Mouse (Mus musculus): ENCODE data around the gene Apba1.

The Apba1 gene

DNA sequence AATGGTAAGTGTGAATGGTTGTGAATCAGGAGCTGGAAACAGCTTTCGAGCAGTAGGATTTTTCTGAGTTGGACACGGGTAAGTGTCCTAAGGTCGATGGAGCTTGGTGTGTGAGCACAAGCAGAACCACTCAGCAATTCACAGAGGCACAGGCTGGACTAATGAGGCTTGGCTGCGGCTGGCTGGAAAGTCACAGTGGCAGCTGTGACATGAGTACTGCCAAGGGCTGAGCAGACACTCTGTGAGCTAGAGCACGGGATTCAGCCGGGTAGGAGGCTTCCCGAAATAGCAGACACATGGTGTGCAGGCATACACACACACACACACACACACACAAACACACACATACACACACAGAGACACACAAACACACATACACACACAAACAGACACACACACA lies 121.2 kb downstream of the Apba1 start:
- DNase-seq = no peak

DNA sequence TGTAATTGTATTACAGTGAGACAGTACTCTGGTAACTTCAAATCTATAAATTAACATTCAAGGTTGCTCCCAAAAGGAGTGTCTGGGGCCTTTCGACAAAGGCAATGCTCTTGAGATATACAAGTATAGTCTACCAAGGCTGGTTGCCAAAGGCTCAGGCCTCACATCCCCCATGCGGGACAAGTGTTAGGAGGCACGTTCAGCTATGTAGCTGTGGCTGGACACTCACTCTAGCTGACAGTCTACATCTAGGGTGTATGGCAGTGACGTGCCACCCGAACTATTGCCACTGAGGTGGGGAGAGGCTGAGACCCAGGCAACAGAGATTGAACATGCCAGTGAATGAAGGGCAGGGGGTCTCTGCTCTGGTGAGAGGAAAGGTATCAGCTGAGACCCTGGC lies 127.5 kb downstream of the Apba1 start:
- no peak for DNase-seq

DNA sequence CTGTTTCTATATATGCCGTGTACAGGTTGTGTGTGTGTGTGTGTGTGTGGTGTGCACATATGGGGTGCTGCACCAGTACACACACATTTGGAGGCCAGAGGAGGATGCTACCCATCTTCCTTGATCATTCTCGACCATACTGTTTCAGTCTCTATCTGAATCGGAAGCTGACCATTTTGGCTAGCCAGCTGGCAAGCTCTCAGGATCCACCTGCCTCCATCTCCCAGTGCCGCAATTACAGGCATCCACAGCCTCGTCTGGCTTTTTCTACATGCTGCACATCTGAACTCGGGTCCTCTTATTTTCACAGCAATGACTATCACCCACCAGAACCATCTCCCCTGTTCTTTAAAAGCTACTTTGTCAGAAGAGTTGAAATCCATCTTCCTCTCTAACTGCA lies 132.7 kb downstream of the Apba1 start:
- DNase-seq = no peak

DNA sequence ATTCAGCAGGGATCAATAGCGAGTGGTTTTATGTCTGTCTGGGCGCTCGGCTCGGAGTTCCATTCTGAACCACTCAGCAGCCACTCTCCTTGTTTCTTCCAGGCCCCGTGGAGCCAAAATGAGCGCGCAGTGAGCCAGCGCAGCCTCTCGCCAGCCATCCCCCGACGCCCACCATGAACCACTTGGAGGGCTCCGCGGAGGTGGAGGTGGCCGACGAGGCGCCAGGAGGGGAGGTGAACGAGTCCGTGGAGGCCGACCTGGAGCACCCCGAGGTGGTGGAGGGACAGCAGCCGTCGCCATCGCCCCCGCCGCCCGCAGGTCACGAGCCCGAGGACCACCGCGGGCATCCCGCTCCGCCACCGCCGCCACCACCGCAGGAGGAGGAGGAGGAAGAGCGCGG lies 133.9 kb downstream of the Apba1 start:
- DNase-seq = no peak

DNA sequence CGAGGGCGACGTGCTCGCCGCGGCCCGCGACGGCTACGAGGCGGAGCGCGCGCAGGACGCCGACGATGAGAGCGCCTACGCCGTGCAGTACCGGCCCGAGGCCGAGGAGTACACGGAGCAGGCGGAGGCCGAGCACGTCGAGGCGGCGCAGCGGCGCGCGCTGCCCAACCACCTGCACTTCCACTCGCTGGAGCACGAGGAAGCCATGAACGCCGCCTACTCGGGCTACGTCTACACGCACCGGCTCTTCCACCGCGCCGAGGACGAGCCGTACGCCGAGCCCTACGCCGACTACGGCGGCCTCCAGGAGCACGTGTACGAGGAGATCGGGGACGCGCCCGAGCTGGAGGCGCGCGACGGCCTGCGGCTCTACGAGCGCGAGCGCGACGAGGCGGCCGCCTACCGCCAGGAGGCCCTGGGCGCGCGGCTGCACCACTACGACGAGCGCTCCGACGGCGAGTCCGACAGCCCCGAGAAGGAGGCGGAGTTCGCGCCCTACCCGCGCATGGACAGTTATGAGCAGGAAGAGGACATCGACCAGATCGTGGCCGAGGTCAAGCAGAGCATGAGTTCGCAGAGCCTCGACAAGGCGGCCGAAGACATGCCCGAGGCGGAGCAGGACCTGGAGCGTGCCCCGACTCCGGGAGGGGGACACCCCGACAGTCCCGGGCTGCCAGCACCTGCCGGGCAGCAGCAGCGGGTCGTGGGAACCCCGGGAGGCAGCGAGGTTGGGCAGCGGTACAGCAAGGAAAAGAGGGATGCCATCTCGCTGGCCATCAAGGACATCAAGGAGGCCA lies 134.6 kb downstream of the Apba1 start:
- peak; percentile 76 for DNase-seq

DNA sequence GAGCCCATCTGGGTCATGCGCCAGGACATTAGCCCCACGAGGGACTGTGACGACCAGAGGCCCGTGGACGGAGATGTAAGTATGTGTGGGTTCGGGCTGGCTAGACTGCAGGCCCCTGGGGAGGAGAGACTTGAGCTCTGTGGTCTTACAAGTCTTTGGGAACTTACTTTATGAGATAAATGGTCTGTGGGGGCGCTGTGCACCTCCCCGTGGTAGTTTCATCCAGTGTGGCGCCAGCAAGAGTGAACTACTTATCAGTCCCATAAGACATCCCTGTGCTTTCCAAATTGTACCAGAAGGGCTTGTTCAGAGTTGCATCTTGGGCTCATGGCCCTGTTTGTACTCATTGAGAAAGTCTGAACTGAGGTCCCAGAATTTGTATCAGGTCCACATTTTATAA lies 135.3 kb downstream of the Apba1 start:
- no peak for DNase-seq

DNA sequence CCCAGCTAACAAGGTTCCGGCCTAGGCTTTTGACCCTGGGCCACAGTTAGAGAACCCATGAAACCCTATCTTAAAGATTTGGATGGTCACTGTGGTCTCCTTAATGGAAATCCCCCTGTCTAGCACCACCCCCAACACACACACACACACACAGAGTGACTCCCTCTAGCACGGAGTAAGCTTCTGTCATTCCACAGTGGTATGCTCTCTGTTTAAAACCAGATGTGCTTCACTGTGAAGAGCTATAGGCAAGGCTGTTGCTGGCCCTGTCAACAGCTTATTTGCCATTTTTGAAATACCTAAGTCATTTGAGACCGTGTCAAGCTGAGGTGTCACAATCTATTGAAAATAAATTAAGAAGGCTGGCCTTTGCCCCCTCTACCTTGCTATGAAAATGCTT lies 136.1 kb downstream of the Apba1 start:
- DNase-seq = peak; percentile 49

DNA sequence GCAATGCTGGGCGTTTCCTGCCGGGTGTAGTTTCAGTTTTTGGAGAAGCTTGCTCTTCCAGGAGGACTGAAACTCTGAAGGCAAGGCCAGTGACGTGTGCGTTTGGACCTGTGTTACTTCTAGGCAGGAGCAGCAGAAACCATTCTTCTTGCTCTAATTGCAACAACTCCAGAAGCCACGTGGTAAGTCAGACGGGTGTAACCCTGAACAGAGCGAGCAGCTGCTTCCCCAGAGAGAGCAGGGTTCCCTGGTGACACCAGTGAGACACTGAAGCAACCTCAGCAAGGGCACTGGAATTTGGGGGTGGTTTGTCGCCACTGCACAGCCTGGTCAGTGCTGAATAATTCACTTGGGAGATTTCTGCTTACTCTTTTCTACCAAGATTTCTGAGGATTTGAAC lies 138.2 kb downstream of the Apba1 start:
- DNase-seq = no peak

DNA sequence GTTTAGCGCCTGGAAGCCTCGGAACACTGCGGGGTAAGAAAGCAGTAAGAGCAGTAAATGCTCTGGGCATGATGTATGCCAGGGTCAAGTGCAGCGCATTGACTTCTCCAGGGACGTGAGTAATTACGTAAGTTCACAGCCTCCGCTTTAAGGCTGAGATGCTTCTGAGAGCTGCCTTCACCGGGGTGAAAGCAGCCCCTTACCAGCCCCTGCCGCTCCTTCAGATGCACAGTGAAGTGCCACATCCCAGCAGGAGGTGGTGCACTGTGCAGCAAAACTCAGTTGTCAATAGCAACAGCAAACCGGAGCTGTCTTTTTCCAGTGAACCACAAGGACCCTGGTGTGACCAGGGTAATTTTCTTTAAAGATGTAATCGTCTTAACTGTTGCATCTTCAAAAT lies 139.8 kb downstream of the Apba1 start:
- peak; percentile 64 for DNase-seq

DNA sequence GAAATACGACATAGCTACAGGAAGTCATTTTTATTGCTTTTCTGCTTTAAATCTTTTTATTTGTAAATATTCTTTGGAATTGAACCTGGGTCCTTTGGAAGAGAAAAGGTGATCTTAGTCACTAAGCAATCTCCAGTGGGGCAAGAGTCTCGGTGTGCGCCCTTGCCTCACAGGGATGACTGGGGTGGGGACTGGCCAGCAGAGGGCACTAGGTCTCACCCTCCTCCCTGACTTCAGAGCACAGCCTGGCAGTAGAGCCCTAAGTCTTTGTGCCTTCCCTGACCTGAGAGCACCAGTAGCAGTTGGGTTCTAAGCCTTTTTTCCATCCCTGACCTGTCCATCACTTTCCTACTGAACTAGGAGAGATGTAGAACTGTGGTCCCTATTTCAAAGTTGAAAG lies 142.5 kb downstream of the Apba1 start:
- DNase-seq = peak; percentile 45

DNA sequence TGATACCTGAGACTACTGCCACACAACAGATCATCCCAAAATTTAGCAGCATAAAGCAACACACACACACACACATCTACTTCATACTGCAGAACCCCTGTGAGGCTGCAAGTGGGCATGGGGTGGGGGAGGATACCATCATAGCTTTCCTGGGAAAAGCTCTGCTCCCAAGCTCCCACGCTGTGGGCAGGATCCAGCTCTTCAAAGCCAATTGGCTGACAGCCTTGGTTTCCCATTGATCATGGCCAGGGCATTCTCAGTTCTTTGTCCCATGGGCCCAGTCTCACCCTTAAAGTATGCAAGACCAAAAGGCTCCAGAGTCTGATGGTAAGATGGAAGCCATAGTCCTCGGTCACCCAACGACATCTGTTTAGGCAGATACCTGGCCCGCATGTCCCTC lies 143.1 kb downstream of the Apba1 start:
- DNase-seq = no peak

DNA sequence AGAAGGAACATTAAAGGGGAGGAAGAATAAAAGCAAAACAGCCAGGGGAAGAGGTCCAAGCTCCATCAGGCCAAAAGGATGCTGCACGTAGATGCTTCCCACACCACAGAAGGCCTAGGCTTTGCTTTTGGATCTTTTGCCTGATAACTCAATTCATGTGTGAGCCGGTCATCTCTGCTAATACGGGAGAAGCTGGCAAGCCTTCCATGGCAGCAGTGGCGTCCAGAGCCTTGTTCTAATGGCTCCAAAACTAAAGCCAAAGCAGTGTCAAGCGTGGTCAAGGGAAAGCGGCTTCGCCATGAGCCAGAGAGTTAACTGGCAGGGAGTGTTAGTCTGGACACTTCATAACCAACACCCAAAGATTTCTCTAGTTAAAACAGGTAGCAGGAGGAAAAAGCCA lies 144.4 kb downstream of the Apba1 start:
- no peak for DNase-seq

DNA sequence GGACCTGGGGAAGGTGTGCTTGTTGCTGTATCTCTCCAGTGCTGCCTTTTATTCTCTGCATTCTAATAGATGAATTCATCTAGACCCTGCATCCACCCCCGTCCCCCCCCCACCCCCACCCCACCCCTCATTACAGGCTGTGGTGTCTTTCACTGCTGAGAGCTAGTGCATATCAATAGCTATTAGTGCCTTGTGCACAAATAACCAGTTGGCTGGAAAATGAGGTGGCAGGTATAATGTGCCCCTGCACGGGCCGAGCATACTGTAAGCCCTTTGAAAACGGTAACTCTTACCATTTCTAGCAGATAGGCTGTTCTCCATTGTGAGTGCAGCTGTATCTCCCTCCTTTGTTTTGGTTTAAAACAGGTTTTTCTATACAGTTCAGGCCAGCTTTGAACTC lies 146.2 kb downstream of the Apba1 start:
- no peak for DNase-seq

DNA sequence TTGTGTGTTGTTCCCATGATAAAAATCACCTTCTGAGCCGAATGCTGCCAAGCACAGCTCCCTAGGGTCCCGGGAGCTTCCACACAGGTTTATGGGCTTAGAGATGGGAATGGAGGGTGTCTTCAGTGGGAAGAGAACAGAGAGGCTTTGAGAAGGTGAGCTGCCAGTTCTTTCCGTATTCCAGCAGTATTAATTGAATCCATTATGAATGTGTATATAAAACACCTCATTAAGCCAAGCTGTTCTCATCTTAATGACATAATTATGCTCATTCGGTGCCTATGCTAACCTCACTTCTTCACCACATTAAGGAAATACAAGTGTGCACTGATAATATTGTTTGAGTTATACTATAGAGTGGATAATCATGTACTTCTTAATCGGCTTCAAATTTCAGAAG lies 147.1 kb downstream of the Apba1 start:
- no peak for DNase-seq

DNA sequence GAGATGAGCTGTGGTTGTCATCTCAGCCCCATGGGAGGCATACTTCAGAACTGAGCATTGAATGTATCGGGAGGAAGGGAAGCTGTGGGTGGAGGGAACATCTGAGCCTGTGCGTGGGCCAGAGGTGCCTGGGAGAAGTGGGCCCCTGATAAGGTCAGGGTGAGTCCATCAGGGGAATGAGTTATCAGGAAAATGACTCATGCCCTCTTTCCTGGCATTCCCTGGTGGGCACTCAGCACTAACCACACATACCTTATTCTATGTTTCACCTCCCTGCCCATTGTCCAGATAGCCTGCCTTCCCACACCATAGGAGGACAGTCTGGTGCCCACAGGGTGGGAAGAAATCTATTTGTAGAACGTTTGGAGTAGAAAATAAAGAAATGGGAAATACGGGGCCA lies 151.7 kb downstream of the Apba1 start:
- no peak for DNase-seq

DNA sequence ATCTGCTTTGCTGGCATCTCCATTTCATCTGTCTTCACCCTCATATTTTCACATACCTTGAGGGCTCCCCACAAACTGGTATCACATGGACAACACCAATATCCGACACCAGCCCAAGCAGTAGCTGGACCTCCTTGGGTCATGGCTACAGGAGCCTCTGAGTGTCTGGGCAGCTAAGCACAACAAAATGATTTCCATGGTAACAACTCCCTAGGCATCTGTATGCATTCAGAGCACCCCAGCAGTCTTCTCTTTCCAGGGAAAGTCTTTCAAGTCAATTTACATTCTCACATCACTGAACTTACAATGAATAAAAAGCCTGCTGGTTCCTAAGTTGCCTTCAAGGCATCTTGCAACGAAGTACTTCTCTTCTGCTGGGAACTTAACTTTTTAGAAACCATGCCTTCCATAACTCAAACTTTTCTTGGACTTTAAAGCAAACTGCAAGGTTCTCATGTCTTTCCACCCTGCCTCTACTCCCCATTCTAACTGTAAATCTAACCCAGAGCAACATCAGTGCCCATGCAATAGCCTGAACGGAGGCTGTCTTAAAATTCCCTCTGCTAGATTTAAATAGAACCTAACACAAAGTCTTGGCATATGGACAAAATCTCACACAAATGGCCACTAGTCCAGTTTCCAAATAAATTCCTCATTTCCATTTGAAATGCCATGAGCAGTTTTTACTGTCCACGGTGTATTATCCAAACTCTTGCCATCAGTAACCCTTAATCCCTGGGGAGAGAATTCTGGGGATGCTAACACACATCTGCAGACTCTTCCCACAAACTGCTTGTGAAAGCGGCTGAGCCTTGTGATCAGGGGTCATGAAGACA lies 160.9 kb downstream of the Apba1 start:
- DNase-seq = peak; percentile 37

DNA sequence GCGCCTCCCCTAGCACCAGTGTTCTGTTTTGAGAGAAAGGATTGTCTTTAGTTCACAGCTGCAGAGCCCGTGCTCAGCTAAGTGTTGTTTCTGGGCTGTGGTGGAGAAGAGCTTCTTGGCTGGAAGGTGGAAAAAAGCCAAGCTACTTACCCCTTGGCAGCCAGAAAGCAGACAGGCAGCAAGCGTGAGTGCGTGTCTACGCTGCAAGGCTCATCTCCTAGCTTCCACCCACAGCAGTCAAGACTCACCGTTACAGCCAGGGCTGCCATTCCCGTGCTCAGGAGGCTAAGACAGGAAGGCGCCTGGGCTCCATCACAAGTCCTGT lies 161.5 kb downstream of the Apba1 start:
- DNase-seq = no peak

DNA sequence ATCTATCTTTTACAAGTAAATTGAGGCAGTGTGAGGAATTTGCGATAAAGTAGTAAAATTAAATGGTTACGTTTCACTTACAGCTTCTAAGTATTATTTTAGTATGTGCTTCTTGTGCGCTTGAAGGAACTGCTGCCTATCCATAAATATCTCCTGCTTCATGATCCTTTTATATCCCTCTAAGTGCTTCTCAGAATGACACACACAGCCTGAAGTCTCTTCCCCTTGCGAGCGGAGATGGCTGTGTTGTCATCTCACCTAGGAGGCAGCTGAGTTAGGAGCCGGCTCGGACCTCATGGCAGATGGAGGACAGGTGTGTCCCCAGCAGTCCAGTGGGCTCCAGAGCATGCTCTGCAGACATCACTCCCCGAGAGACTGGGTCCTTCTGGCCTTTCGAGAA lies 163.9 kb downstream of the Apba1 start:
- no peak for DNase-seq

DNA sequence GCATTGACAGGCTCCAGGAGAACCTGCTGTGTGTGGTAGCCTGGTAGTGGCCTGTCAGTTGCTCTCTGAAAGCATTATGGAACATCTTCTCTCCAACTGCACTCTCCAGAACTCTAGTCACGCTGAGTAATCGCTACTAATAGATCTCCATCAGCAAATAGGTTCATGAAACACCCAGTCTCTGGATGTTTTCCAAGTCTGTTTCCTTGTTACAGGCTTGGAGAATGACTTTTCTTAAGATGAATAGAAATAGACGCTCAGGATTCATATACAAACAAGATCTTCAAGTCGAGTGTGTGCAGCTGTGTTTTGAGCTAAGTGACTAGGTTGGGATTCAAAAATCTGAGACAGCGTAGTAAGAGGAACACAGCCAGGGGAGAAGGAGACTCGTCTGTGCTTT lies 165.4 kb downstream of the Apba1 start:
- no peak for DNase-seq

DNA sequence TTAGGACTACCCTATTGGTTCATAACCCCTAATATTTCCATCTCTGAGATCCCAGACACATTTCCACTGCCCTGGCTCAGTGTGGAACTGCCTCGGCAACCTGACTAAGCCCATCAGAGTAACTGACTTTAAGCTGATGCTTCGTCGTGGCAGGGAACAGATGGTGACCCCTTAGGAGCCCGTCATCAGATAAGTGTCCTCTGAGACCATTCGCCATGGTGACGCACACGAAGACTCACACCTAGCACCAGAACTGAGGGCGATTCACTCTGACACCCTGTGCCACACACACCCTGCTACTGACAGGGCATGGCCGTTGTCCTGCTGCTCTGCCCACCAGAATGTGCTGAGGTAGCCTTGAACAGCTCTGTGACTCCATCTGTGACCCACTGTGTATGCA lies 166.1 kb downstream of the Apba1 start:
- no peak for DNase-seq

DNA sequence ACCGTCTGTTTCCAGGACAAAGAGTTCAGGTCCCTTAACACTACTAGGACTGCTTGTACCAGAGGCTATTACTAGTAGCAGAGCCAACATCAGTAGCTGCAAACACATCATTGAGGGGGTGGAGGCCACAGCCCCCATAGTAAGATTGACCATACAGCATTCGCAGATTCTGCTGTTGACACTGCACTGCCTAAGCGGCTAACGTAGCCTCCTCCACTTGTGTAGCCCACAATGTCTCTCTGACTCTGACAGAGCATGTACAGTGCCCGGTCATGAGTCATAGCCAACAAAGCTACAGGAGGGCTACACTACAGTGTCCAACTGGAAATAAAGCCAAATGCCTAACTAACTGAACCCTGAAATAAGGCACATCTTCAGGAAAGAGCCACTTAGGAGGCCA lies 166.9 kb downstream of the Apba1 start:
- DNase-seq = no peak

DNA sequence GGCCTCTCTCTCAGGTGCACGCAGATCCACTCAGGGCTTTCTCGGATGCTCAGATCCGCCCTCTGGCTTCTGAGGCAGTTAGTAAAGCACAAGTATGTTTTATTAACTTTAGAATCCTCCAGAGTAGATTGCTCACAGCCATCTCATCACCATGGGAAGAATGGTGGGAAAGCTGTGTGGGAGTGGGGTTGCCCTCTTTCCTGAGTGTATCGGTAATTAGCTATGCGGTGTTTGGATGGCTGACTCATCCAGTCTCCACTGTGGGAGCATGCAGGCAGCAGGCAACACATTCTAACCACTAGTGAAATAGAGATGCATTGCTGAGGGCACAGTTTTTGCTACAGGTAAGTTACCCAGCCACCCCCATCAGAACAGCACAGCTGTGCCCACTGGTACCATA lies 172.1 kb downstream of the Apba1 start:
- DNase-seq = no peak

DNA sequence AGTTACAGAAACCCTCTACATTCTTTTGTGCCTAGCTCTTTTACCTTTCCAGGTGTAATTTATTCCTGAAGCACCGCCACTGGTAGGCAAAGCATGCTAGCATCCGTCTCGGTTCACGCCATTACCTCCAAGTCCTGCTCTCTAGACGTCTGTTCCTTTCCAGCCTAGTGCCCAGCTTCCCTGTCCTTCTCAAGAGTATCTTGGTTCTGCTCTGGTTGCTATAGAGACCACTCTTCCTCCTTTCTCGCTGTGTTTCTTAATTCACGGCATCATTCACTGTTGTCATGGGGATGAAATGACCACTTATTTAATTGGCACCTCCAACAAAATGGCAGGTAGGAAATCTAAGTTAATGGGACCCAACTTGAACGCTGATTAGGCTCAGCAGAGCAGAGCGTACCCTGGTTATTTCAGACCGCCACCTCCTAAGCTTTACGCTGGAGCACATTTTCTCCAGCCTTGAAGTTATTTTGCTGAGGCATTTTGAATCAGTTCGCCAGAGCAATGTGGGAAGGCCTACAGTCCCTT lies 182.8 kb downstream of the Apba1 start:
- no peak for DNase-seq

DNA sequence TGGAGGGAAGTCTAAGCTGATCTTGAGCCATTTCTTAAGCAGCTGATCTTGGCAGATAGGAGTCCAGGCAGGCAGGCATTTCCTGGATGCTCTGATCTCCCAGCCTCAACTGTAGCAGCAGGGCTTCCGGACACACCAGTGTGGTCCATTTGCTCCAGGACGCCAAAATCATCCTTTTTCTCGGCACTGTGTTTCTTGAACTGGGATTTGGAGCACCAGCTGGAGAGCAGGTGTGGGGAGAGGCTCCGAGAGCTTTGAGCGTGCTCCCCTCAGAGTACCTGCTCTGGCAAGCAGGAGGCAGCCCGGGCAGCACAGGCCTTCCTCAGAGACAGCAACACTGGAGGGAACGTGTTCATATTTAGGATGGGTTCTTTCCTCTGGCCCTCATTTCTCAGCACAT lies 184.2 kb downstream of the Apba1 start:
- DNase-seq = no peak

All from embryo, embryonic 11 days (tissue).